Mouse (Mus musculus): Measurements from ENCODE around the gene Tbc1d8.

GRCm38 (mm10) chr1:39479254-39479653, 699 bp upstream of the Tbc1d8 start:
- TF ChIP-seq CTCF (conservative IDR thresholded peaks at IDR 0.05; ENCODE audit: insufficient read depth, insufficient read length, low read depth, low read length) (no peak), POLR2A (IDR thresholded peaks at IDR 0.05; ENCODE audit: low read depth, low read length) (no peak)

Measured in kidney, adult 2 months (tissue).